Mouse (Mus musculus) cerebellum, adult 11 months (tissue): ENCODE data around the gene Saxo1.

Experiments used
- DNase-seq: peaks from one replicate; pipeline ENCODE4 v3.0.0; 2022

Saxo1 gene

GRCm38 (mm10) chr4:86558228-86558627, at the start of gene Saxo1:
TSS of gene Saxo1 (minus strand) at chr4:86558328.
- no peak for DNase-seq

- no peak for DNase-seq
Observed at GRCm38 (mm10) chr4:86591304-86591703, 33.2 kb upstream of the Saxo1 start.

GRCm38 (mm10) chr4:86588236-86588635, 30.1 kb upstream of the Saxo1 start:
- DNase-seq: no peak

- DNase-seq: no peak
Observed at GRCm38 (mm10) chr4:86580591-86580990, 22.5 kb upstream of the Saxo1 start.

- DNase-seq: no peak
Observed at GRCm38 (mm10) chr4:86580056-86580455, 21.9 kb upstream of the Saxo1 start.

- no peak for DNase-seq
Observed at GRCm38 (mm10) chr4:86576630-86577225, 18.6 kb upstream of the Saxo1 start.

GRCm38 (mm10) chr4:86576120-86576541, 18.0 kb upstream of the Saxo1 start:
- DNase-seq: peak; percentile 25

GRCm38 (mm10) chr4:86575283-86575983, 17.3 kb upstream of the Saxo1 start, which contains the start of gene Rraga:
TSS of gene Rraga (plus strand) at chr4:86575668.
- peak; percentile 92 for DNase-seq

GRCm38 (mm10) chr4:86574939-86575282, 16.8 kb upstream of the Saxo1 start:
- DNase-seq: no peak

GRCm38 (mm10) chr4:86561061-86561460, 2.9 kb upstream of the Saxo1 start:
- DNase-seq: no peak

- DNase-seq: no peak
Observed at GRCm38 (mm10) chr4:86559006-86559405, 878 bp upstream of the Saxo1 start.

GRCm38 (mm10) chr4:86557371-86557770, 757 bp downstream of the Saxo1 start:
- DNase-seq: no peak

- DNase-seq: no peak
Observed at GRCm38 (mm10) chr4:86555035-86555707, 3.0 kb downstream of the Saxo1 start.

- no peak for DNase-seq
Observed at GRCm38 (mm10) chr4:86548332-86548731, 9.8 kb downstream of the Saxo1 start.

- no peak for DNase-seq
Observed at GRCm38 (mm10) chr4:86545615-86546014, 12.5 kb downstream of the Saxo1 start.

GRCm38 (mm10) chr4:86543999-86544398, 14.1 kb downstream of the Saxo1 start:
- DNase-seq: no peak

- no peak for DNase-seq
Observed at GRCm38 (mm10) chr4:86541573-86541972, 16.6 kb downstream of the Saxo1 start.

- DNase-seq: no peak
Observed at GRCm38 (mm10) chr4:86538936-86539335, 19.2 kb downstream of the Saxo1 start.

- no peak for DNase-seq
Observed at GRCm38 (mm10) chr4:86537972-86538371, 20.2 kb downstream of the Saxo1 start.

- no peak for DNase-seq
Observed at GRCm38 (mm10) chr4:86534091-86534481, 24.0 kb downstream of the Saxo1 start.

GRCm38 (mm10) chr4:86533406-86534090, 24.6 kb downstream of the Saxo1 start:
- DNase-seq: no peak

- peak; percentile 34 for DNase-seq
Observed at GRCm38 (mm10) chr4:86529161-86529560, 29.0 kb downstream of the Saxo1 start.
